Comparison of ENCODE assay signal across 9 mouse cellular contexts in genomic region chr13:46930659-46931046, GRCm38 (mm10). TPM values are rescaled to one million over a fixed set of nuclear protein-coding genes. Genes with fewer than 3 reads are reported as not detected.
A peak's percentile ranks its signal among the peaks of the same experiment; 100 is the strongest.
DNase-seq lines count a peak whose midpoint lies in the region; ATAC-seq lines count a peak whose summit lies in the region.
"Had no signal": no experiment of that assay in that cellular context is flagged by ENCODE, and none has a peak within 500 bp of the region (broad histone marks: within the 10 kb centered on the region; RNA-seq: fewer than 3 reads in every experiment).

No protein-coding gene starts in this region.

- H3K4me2 ChIP-seq in hindbrain, embryonic 15.5 days, result peak overlapping the region; percentile 93
- H3K4me2 ChIP-seq in lung, embryonic 16.5 days (ENCODE audit: low read depth, low read length), result peak overlapping the region; percentile 74

- WGBS in hindbrain, embryonic 15.5 days, result 2% methylated on average over 15 of the region's 15 CpGs
- under 1% methylated on average over 15 of the region's 15 CpGs for WGBS in lung, embryonic 16.5 days

- H3K4me3 ChIP-seq in hindbrain, embryonic 15.5 days, result peak overlapping the region; percentile 79
- H3K4me3 ChIP-seq in lung, embryonic 16.5 days (ENCODE audit: low read length), result peak overlapping the region; percentile 80

- no peaks in the 10 kb centered on the region for H3K36me3 ChIP-seq in hindbrain, embryonic 15.5 days
- 0 out of 2 replicates have a peak, but pooled peaks cover 2% of the 10 kb centered on the region for H3K36me3 ChIP-seq in lung, embryonic 16.5 days (ENCODE audit: control insufficient read depth, insufficient read depth, low read length)
- H3K36me3 ChIP-seq: G1E had no signal

- no peaks in the 10 kb centered on the region for H3K27me3 ChIP-seq in hindbrain, embryonic 15.5 days
- no peaks in the 10 kb centered on the region for H3K27me3 ChIP-seq in lung, embryonic 16.5 days (ENCODE audit: control insufficient read depth, insufficient read depth, low read depth, low read length)

- no peaks in the 10 kb centered on the region for H3K9me3 ChIP-seq in hindbrain, embryonic 15.5 days
- H3K9me3 ChIP-seq in lung, embryonic 16.5 days (ENCODE audit: control insufficient read depth, low read length), result no peaks in the 10 kb centered on the region

- peak; percentile 19; the same call in 1 of the 2 replicates for ATAC-seq in hindbrain, embryonic 15.5 days (ENCODE audit: low FRiP score, low read depth)
- ATAC-seq in lung, embryonic 16.5 days (ENCODE audit: low read depth), result no peak; the same call in none of the 2 replicates

- no peak overlapping the region for H3K9ac ChIP-seq in hindbrain, embryonic 15.5 days
- peak overlapping the region; percentile 97 for H3K9ac ChIP-seq in lung, embryonic 16.5 days (ENCODE audit: low read length)

- DNase-seq in embryo, embryonic 10 days (ENCODE audit: low spot score), result peak; percentile 52
- no peak for DNase-seq in embryo, embryonic 11 days
- peak; percentile 28 for DNase-seq in urinary bladder, postnatal 14 days (ENCODE audit: low spot score)
- no peak for DNase-seq in urinary bladder, postnatal 10 days (ENCODE audit: low spot score)
- peak; percentile 11 for DNase-seq in right cerebral cortex, postnatal 4 days
- no peak for DNase-seq in embryo, embryonic 9.5 days (ENCODE audit: extremely low spot score)

- peaks cover 16% of the 10 kb centered on the region for H3K4me1 ChIP-seq in hindbrain, embryonic 15.5 days (replicated peaks)
- H3K4me1 ChIP-seq in lung, embryonic 16.5 days (replicated peaks; ENCODE audit: control insufficient read depth, insufficient read depth, low read length), result peaks cover 18% of the 10 kb centered on the region

- peak overlapping the region; percentile 96 for H3K27ac ChIP-seq in hindbrain, embryonic 15.5 days (replicated peaks)
- H3K27ac ChIP-seq in lung, embryonic 16.5 days (ENCODE audit: low read length), result peak overlapping the region; percentile 100

RNA-seq across cellular contexts. Expression of gene Kif13a, which starts 1.0 kb away (rescaled TPM):
- polyA plus RNA-seq in hindbrain, embryonic 15.5 days (2015; fragmentation: Nextera tagmentation; extraction: Ambion mirVana), result 13.0 and 16.9 TPM in 2 replicates
- polyA plus RNA-seq in lung, embryonic 16.5 days (2015; fragmentation: Nextera tagmentation; extraction: Ambion mirVana), result 11.7 and 12.6 TPM in 2 replicates
- polyA plus RNA-seq: G1E had no signal

Comparison
In these comparisons a context has a peak if more than half of its experiments do, and no peak if none do; other contexts are left out.
1. DNase-seq: peak in embryo, embryonic 10 days (single experiment), urinary bladder, postnatal 14 days (single experiment) and right cerebral cortex, postnatal 4 days (single experiment); none in embryo, embryonic 11 days (single experiment), urinary bladder, postnatal 10 days (single experiment) and embryo, embryonic 9.5 days (single experiment).